Mouse (Mus musculus): Measurements from ENCODE around the gene Slc22a12.

The Slc22a12 gene

DNA sequence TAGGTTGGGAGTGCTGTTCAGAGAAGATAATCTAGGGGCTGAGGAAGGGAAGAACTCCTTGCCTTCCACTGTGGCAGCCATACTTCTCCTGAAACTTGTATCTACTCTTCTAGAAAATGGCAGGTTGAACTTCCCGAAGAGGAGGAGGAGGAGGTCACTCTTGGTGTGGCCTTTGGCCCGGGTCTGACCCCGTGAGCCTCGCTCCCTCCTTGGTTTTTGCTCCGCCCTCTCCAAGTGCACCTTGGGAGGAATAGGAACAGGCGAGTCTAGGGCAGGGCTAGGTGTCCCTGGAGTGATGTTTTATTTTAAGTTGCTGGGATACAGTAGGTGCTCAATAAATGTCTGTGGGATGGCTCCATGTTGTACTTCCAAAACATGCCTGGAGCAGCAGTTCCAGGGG lies 27.9 kb downstream of the Slc22a12 start:
- DNase-seq: no peak

DNA sequence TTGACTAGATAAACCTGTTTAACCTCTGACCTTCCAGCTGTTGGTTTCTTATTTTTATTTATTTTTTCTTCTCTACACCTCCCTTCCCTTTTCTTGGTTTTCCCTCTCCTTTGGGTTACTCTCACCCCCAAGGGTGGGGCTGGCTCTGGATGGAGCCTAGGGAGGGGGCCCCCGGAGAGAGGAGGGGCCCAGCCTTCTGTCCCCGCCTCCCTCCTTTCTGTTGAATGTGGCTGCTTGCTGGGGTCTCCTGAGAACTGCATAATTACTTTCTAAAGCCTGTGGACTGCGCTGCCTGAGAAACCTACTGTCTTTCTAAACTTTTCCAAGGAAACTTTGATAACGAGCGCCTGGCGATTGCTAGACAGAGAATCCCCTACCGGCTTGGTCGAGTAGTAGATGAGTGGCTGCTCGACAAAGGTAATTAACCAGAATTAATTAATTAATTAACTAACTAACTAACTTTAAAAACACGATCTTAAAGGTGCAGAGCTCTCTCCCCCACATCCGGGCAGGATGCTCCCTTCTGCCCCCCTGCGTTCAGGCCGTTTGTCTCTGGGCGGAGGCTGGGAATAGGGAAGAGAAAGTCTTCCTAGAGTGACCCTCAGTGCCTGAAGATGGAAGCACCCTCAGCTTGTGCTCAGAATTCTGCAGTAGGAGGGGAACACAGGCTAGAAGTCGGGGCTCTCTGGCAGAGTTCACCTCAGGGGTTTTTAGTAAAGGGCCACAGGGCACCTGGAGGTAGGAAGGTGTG lies 29.3 kb downstream of the Slc22a12 start:
- no peak for DNase-seq

DNA sequence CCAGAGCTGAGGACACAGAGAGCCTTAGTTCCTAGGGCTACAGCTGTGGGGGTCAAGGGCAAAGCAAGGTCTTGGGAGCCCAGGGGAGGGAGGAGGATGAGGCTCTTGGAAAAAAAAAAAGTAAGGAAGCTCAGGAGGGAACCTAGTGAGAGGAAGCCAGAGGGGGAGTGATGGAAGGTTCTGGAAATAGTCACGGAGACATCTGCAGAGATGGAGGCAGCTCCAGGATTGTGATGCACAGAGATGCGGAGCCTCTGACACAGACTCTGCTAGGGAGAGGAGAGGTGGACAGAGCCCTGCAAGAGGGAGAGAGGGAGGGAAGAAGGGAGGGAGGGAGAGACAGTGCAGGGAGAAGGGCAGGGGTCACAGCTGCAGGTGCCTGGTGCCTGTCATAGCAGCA lies 32.3 kb downstream of the Slc22a12 start:
- no peak for DNase-seq

DNA sequence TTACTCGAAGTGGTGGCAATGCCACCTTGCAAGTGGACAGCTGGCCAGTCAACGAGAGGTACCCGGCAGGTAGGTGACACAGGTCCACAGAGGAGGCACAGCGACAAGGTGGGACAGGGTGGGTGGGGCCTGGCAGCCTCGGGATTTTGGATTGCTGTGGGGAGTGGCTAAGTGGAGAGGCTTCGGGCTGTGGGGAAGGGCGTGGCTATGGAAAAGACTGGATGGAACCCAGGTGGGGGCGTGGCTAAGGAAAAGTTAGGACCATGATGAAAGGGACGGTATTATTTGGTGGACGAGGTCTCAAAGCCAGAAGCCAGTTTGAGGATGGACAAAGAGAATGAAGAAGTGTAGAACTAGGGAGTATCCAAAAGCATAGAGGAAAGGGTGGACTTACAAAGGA lies 33.0 kb downstream of the Slc22a12 start:
- no peak for DNase-seq

DNA sequence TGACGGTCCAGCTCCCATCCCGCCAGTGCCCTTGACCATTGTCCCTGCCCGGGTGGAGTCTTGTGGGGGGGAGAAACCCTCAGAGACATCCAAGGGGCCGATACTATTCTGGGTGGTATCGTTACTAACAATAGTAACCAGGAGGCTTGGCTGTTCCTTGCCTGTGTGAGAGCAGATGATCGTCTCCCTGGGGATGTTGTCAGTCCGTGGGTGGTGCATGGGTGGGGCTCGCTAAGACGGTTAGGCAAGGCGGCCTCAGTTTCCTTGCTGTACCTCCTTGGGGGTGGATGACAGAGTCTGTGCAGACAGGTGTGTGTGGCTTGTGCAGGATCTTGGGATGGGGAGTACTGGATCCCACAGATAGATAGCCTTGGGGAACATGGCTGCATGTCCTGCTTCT lies 35.4 kb downstream of the Slc22a12 start:
- no peak for DNase-seq

DNA sequence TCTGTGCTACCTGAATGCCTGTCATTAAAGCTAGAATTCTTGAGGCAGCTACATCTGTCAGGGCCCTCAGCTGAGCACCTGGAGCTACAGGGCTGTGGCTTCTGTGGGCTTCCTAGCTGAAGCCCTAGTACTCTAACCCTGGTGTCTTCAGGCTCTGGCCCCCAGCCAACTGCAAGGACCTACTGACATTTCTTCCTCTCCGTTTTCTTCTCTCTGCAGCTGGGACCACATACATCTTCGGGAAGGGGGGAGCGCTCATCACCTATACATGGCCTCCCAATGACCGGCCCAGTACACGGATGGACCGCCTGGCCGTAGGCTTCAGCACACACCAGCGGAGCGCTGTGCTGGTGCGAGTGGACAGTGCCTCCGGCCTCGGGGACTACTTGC lies 38.2 kb downstream of the Slc22a12 start:
- no peak for DNase-seq

DNA sequence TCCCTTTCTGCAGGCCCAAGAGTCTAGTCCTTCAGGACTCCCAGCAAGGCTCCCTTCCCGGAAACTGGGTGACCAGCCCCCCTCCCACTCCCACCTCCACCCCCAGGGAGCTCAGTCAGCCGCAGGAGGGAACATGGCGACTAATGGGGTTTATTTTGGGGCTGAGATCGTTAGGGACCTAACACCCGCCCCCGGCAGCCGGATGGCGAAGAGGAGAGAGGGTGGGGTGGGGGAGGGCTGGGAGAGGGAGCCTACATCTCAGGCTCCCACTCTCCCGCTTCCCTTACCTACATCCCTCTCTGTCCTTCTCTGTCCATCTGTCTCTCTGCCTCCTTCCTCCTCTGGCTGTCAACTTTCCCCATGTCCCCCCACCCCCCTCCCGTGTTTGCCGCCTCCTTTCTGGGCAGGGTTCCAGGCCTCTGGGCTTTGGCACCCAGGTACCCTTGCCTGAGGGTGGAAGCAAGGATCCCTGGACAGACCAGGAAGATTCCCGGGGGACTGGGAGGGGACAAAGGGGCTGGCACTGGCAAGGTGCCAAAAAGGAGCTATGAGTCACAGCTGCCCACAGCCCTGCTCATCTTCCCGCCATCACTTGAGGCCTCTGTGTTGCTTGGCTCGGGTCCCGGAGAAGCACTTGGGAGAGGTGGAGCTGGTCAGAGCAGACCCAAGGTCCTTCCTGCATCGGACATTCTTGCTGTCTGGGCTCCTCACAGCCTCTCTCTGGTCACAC lies 38.7 kb downstream of the Slc22a12 start:
- no peak for DNase-seq

DNA sequence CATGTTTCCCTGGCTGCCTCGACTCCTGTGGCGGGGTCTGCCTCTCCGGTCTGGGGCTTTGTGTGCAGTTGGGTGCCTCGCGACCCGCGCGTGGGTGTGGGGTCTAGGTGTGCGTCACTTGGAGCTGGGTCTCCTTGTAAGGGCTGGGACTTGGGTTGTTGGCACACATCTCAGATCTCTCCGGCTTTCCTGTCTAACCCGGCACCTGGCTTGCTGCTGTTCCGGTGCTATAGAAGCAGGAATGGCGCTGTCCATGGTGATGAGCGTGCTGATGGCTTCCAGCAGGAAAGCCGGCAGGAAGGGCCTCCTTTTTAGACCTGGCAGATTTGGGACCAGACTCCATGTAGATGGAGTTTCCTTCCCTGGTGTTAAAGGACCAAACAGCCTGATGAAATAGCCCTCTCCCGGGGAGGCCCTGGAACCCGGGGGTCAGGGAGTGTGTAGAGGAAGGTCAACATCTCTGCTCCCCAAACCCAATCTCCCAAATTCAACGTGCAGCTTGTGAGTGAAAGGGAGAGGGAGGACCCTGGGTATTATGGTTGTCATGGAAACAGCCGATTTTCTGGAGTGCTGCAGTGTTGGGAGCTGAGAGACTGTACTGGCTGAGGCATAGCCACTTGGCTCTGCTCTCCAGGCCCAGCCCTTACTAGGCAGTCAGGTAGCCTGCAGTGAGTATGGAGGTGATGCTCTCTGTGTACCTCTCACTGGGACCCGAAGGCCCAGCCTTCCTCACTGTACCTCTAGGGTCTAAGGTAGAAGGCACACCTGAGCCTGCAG lies 40.1 kb downstream of the Slc22a12 start:
- peak; percentile 93 for DNase-seq

DNA sequence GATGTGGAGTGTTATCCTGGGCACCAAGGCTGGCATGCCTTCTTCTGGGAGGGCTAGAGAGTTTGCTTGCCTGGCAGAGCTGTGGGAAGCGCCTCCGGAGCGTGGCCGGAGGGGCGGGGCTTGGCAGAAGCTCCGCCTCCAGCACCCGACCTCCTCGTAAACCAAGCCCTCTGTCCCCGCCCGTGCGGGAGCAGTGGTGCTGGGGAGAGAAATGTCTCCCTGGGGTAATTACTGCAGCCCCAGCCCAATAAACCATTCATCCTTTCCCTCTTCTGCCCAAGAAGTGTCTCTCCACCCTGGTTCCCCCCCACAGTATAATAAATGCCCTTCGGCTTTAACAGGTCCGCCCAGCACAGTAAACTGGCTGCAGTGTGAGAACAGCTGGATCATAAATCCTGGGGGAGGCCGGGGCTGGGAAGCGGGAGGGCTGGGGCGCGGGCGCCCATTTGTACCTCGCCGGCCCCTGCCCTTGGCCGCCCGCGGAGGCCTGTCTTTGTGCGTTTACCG lies 40.7 kb downstream of the Slc22a12 start:
- DNase-seq: peak; percentile 92

DNA sequence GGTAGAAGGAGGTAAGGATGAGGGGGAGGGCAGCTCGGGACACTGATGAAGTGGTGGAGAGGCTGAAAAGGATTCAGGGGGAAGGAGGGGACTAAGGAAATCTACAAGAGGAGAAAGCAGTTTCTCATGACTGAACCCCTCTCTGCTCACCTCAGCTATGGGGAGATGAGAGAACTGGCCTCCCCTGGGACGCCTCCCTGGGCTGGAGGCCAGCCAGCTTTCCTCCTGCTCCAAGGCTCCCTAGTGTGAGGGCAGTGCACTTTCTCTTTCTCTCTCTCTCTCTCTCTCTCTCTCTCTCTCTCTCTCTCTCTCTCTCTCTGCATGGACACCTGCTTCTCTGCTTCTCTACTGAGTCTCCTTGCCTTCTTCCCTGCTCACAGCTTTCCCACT lies 42.2 kb downstream of the Slc22a12 start:
- DNase-seq: no peak

DNA sequence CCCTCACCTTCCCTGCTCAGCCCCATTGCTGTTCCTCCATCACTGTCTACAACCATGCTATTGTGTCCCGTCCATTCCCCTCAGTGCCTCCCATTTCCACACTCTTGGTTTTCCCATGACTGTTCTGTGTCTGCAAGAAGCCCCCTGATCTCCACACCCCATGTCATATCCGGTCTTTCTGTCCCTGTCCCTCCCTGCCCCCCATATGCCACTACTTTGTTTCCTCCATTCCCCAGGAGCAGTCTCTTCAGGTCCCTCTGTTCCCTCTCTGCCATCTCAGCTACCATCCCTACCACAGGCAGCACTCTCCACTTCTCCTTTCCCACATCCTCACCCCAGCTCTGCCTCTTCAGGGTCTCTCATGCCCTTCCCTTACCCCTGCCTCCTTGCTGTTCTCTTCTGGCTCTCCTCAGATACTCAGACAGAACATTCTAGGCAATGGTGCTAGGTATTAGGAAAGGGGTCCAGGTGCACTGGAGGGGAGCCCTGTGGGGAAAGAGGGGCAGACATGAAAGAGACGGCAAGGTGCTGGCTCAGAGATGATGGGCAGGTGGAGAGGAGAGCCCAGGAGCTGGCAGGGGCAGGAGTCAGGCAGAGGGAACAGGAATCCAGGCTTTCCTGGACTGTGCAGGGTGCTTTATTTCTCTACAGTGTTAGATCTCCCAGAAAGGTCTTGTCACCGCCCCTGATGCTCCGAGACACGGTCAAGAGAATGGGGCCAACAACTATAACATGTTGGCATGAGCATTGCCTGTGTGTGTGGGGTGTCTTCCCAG lies 42.8 kb downstream of the Slc22a12 start:
- DNase-seq: no peak

DNA sequence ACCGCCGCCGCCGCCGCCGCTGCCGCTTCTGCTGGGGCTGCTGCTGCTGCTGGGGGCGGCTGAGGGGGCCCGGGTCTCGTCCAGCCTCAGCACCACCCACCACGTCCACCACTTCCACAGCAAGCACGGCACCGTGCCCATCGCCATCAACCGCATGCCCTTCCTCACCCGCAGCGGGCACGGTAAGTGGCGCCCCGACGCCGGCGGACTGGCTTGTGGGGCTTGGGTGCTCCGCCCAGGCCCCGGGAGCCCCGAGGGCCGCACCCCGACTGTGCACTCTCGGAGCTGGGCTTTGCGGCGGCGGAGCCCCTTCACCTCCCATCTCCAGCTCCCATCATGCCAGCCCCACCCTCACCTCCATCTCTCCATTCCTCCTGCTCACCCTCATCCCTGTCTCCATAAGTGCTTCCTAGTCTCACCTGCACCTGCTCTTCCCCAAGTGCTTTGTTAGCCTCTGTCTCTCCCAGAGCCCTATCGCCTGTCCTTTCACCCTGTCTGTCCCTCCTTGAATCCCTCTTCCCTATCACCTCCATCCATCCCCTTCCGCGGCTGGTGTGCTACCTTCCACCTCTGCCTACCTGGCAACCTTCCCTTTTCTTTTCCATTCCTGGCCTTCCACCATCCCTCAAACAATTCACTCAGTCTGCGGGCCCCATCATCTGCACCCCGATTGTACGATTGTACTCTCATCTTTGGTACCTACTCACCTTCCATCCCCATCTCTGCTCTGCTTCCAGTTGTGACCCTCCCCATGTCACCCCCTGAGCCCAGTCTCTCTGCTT lies 44.3 kb downstream of the Slc22a12 start:
- DNase-seq: no peak

DNA sequence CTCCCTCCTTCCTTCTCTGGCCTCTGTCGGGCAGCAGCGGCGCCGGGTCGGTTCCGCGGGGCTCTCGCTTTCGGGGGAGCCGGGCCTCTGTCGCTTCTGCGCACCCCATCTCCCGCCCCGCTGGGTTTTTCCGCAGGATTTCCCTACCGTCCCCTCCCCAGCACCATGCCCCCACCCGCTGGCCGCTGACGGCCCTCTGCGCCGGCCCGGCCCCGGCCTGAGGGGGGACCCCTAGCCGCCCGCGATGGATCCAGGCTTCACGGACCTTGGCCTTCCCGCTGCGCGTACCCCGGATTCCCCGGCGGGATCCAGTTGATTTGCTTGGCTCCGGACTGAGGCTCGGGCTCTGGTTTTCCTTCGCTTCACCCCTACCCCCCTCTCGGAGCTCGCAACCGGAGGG lies 45.0 kb downstream of the Slc22a12 start:
- peak; percentile 94 for DNase-seq

DNA sequence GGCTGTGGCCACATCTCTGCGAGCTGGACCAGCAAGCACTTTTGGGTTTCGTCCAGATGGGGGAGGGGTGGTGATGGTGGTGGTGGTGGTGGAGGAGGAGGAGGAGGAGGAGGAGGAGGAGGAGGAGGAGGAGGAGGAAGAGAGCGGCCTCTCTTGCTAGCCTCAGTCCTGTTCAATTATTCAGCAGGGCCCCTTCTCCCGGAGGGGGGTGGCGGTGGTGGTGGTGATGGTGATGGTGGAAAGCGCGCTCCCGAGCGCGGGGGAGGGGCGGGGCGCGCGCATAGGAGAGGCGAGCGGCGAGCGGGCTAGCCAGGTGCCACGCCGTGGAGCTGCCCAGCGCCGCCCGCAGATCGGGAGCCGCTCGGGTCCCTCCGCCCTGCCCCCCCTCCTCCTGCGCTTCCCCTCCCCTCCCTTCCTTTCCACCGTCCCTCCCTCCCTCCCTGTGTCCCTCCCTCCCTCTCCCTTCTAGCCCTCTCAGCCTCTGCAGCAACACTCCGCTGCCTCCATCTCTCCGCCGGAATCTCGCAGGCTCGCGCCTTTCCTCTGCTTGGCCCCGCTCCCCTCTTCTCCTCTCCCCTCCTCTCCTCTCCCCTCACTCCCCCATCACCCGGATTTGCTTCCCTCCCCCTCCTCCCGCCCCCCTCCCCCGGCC lies 45.6 kb downstream of the Slc22a12 start:
- peak; percentile 93 for DNase-seq

DNA sequence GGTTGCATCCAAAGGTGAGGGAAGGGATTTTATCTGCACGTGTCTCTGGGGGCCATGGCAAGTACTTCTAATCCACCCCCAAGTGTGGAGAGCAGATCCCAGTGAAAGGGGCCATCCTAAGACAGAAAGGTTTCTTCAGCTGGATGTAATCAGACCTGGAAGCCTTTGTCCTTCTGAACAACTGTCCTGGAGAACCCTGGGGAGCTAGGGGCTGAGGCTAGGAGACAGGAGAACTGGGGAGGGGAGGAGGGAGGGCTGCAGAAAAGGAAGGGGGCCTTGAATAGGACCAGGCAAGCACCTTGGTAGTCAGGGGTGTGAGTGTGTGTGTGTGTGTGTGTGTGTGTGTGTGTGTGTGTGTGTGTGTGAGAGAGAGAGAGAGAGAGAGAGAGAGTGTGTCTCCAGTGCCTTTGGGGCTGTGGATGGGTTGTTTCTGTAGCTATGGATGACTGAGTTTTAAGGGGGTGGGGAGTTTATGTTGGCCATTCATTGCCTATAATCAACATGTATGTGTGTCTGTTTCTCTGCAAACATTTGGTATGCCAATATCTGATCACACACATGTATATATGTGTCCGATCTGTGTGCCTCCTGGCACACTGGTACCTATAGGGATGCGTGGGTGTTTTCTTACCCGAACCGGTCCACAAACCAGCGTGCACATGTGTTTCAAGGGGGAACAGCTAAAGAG lies 46.2 kb downstream of the Slc22a12 start:
- DNase-seq: no peak

DNA sequence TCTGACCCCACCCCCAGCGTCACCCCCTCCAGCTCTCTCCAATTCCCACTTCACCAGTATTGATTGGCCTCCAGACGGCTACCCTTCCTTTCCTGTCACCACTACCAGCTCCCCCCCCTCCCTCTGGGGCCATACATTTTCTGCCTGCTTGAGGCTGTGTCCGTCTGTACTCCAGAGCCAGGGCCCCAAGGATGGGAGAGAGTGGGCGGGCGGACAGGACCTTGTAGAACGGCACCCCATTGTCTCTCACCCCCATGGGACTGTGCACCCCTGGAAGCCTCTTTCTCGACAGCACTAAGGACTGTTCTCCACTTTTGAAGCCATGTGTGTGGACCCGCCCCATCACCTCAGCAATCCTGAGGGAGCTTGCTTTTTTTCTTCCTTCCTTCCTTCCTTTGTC lies 47.1 kb downstream of the Slc22a12 start:
- DNase-seq: no peak

DNA sequence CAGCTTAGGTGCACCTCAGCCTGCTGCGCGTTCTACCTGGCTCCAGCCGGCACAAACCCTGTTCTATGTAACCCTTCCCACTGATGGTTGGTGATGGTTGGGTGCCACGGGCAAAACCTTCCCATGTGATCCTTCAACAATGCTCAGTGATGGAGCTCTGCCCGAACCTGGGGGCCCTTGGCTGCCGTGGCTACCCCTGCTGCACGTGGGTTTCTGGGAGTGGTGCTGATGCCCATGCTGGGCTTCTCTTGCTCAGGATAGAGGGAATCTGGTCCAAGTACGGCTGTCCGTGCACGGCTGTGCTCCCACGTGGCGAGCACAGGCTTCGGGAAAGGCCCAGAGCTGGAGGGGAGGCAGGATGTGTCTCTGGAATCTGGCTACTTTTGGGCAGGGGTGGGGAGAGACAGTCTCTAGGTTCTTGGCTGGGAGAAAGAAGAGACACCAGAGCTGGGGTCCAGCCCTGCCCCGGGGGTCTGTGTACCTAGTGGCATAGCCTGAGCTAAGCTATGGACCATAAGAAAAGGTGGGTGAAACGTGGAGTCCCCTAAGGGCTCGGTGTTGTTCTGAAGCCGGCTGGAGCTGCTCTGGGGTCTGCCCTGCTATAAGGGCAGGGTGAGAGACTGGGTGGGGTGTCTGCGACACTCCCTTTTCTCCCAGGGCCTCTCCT lies 48.2 kb downstream of the Slc22a12 start:
- DNase-seq: no peak

DNA sequence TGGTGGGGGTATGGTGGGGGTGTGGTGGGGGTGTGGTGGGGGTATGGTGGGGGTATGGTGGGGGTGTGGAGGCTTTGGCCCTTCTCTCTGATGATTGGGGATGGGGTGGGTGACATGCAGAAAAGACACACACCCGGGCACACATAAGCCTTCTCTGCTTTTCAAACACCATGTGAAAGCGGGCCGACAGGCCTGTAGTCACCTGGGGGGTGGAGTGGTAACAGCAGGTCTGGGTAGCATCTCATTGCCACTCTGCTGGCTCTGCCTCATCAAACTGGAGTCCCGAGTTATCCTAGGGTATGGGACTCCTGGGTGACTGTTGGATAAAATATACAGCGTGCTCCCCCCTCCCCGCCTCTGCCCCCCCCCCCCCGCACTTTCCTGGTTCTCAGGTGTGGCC lies 48.8 kb downstream of the Slc22a12 start:
- DNase-seq: no peak

DNA sequence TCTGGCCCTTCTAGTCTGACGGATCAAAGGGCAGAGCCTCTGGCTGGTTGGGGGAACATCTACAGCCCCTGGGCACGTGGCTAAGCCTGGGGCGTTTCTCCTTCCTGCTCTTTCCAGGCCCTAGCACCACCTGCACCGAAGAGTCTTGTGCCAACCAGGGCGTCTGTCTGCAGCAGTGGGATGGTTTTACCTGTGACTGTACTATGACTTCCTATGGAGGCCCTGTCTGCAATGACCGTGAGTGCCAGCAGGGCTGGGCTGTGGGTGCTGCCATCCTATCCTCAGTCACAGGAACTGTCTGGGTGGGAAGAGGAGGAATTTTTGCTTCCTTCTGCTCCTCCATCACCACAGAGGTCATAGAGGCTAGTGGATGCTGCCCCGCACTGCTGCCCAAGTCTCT lies 49.6 kb downstream of the Slc22a12 start:
- DNase-seq: no peak

DNA sequence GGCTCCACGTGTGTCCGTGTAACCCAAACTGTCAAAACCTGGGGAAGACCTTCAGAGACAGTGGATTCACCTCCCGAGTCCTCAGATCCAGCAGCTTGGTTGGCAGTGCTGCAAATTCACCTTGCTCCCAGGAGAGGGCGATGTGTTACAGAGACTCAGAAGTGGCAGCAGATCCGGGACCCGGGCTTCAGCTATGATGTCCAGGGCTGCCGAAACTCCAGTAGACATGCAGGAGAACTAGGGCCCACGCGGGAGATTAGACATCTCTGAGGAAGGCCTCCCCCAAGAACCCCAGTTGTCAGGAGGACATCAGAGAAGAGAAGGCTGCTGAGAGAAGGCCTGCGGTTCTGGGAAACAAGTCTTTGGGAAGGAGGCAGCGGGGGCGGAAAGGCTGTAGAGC lies 50.7 kb downstream of the Slc22a12 start:
- peak; percentile 96 for DNase-seq
